ENCODE assay signal across 14 mouse cellular contexts in the genomic region with DNA sequence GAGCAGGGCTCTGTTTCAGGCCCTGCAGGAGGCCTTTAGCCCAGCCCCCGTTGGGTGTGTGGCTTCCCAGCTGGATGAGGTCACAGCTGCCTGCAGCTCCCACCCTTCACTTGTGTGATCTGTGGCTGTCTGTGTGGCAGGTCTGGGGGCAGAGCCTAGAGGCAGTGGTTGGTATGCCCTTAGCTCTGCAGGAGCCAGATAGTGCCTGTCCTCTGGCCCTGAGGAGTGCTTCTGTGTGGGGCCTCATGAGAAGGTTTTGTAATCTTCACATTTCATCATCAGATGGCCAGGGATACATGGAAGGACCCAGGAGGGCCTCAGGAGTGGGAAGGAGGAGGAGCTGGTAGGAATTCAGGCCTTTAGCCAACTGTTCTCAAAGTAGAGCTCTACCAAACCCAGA. TPM values are rescaled to one million over a fixed set of nuclear protein-coding genes. Genes with fewer than 3 reads are reported as not detected.
DNase-seq lines count a peak whose midpoint lies in the region; ATAC-seq and TF ChIP-seq lines count a peak whose summit lies in the region.
"Had no signal": no experiment of that assay in that cellular context is flagged by ENCODE, and none has a peak within 500 bp of the region (broad histone marks: within the 10 kb centered on the region; RNA-seq: fewer than 3 reads in every experiment).

No protein-coding gene starts in this region.

- no peaks in the 10 kb centered on the region for H3K9me3 ChIP-seq in lung, embryonic 14.5 days (ENCODE audit: low read depth, low read length)
- H3K9me3 ChIP-seq in heart, embryonic 16.5 days (replicated peaks; ENCODE audit: control insufficient read depth, low read length) = no peaks in the 10 kb centered on the region
- H3K9me3 ChIP-seq in midbrain, embryonic 11.5 days (ENCODE audit: control insufficient read depth, low read length) = no peaks in the 10 kb centered on the region
- H3K9me3 ChIP-seq: neural tube, embryonic 12.5 days had no signal

- peaks cover 6% of the 10 kb centered on the region for H3K79me2 ChIP-seq in myocyte (ENCODE audit: control insufficient read depth, insufficient read depth)

- no peak overlapping the region for H3K4me3 ChIP-seq in lung, embryonic 14.5 days (ENCODE audit: low read depth, low read length)
- H3K4me3 ChIP-seq in heart, embryonic 16.5 days (ENCODE audit: low read length) = no peak overlapping the region
- H3K4me3 ChIP-seq in myocyte = no peak overlapping the region
- no peak overlapping the region for H3K4me3 ChIP-seq in midbrain, embryonic 11.5 days (ENCODE audit: low read depth, low read length)
- H3K4me3 ChIP-seq: neural tube, embryonic 12.5 days had no signal

- peak; percentile 39 for DNase-seq in adrenal gland, postnatal 14 days
- no peak for DNase-seq in adrenal gland, postnatal 25 days
- no peak for DNase-seq in lung, embryonic 14.5 days
- DNase-seq in lung, postnatal 10 days = no peak
- DNase-seq in embryo, embryonic 9.5 days (ENCODE audit: extremely low spot score) = no peak
- no peak for DNase-seq in midbrain, embryonic 11.5 days (ENCODE audit: low spot score, missing footprints)
- DNase-seq: B cell, adult 2 months; kidney, adult 2 months; right cerebral cortex, postnatal 4 days had no signal

- no peak overlapping the region for H3K9ac ChIP-seq in lung, embryonic 14.5 days
- H3K9ac ChIP-seq in heart, embryonic 16.5 days (ENCODE audit: low read length) = peak overlapping the region; percentile 21; the same call in 1 of the 2 replicates
- no peak overlapping the region for H3K9ac ChIP-seq in midbrain, embryonic 11.5 days (ENCODE audit: low read length)
- H3K9ac ChIP-seq: neural tube, embryonic 12.5 days had no signal

- no peak for TF ChIP-seq CTCF in lung, embryonic 14.5 days (IDR thresholded peaks at IDR 0.05; ENCODE audit: low read depth)

- H3K36me3 ChIP-seq in lung, embryonic 14.5 days (ENCODE audit: insufficient read depth) = 0 out of 2 replicates have a peak, but pooled peaks cover 3% of the 10 kb centered on the region
- no peaks in the 10 kb centered on the region for H3K36me3 ChIP-seq in heart, embryonic 16.5 days (ENCODE audit: control insufficient read depth, insufficient read depth)
- no peaks in the 10 kb centered on the region for H3K36me3 ChIP-seq in myocyte (ENCODE audit: control insufficient read depth, insufficient read depth)
- H3K36me3 ChIP-seq in midbrain, embryonic 11.5 days (ENCODE audit: control insufficient read depth, insufficient read depth, low read length) = 0 out of 2 replicates have a peak, but pooled peaks cover 2% of the 10 kb centered on the region

- H3K27me3 ChIP-seq in lung, embryonic 14.5 days (ENCODE audit: insufficient read depth, low read length) = no peaks in the 10 kb centered on the region
- H3K27me3 ChIP-seq in heart, embryonic 16.5 days (ENCODE audit: control insufficient read depth, insufficient read depth, low read length) = no peaks in the 10 kb centered on the region
- H3K27me3 ChIP-seq in myocyte (ENCODE audit: control insufficient read depth, insufficient read depth, insufficient read length) = no peaks in the 10 kb centered on the region
- H3K27me3 ChIP-seq in midbrain, embryonic 11.5 days (ENCODE audit: control insufficient read depth, insufficient read depth, low read length) = no peaks in the 10 kb centered on the region
- H3K27me3 ChIP-seq: neural tube, embryonic 12.5 days had no signal

- no peak overlapping the region for H3K4me2 ChIP-seq in lung, embryonic 14.5 days
- no peak overlapping the region for H3K4me2 ChIP-seq in heart, embryonic 16.5 days (ENCODE audit: low read depth, low read length)
- peak overlapping the region; percentile 12 for H3K4me2 ChIP-seq in myocyte (ENCODE audit: low read depth)
- H3K4me2 ChIP-seq in midbrain, embryonic 11.5 days = no peak overlapping the region
- H3K4me2 ChIP-seq: neural tube, embryonic 12.5 days had no signal

- ATAC-seq in lung, embryonic 14.5 days (ENCODE audit: insufficient read depth) = peak; percentile 42; the same call in 1 of the 2 replicates
- ATAC-seq in heart, embryonic 16.5 days (replicated peaks; ENCODE audit: extremely low read depth, insufficient read depth, low FRiP score) = peak; percentile 58
- ATAC-seq in midbrain, embryonic 11.5 days (ENCODE audit: low FRiP score) = no peak

- no peak overlapping the region for H3K27ac ChIP-seq in lung, embryonic 14.5 days (ENCODE audit: low read depth)
- H3K27ac ChIP-seq in heart, embryonic 16.5 days (ENCODE audit: low read length) = peak overlapping the region; percentile 21
- H3K27ac ChIP-seq in midbrain, embryonic 11.5 days (ENCODE audit: low read depth, low read length) = no peak overlapping the region
- H3K27ac ChIP-seq: neural tube, embryonic 12.5 days had no signal

- WGBS in lung, embryonic 14.5 days = 18% methylated on average over 1 of the region's 1 CpGs
- WGBS in heart, embryonic 16.5 days = 0% methylated on average over 1 of the region's 1 CpGs
- WGBS in midbrain, embryonic 11.5 days = 30% methylated on average over 1 of the region's 1 CpGs

- H3ac ChIP-seq in myocyte (ENCODE audit: control insufficient read depth, insufficient read length) = no peak overlapping the region

- TF ChIP-seq POLR2A in myocyte (IDR thresholded peaks at IDR 0.05; ENCODE audit: insufficient read length, low read depth) = no peak

- H3K4me1 ChIP-seq in lung, embryonic 14.5 days (ENCODE audit: insufficient read depth) = no peaks in the 10 kb centered on the region
- peaks cover 48% of the 10 kb centered on the region for H3K4me1 ChIP-seq in heart, embryonic 16.5 days (ENCODE audit: control insufficient read depth, insufficient read depth, low read length)
- H3K4me1 ChIP-seq in midbrain, embryonic 11.5 days (ENCODE audit: control insufficient read depth, insufficient read depth, low read length) = no peaks in the 10 kb centered on the region

TF ChIP-seq in myocyte, 11 proteins besides CTCF, POLR2A, EP300 and RAD21:
- TF ChIP-seq TCF3 (IDR thresholded peaks at IDR 0.05; ENCODE audit: insufficient read length, low read depth) (no peak), USF1 (IDR thresholded peaks at IDR 0.05; ENCODE audit: low read depth) (no peak), REST (IDR thresholded peaks at IDR 0.05; ENCODE audit: insufficient read depth, insufficient read length) (no peak), MYOD1 (IDR thresholded peaks at IDR 0.05; ENCODE audit: control insufficient read depth in 1 of 3, insufficient read length in 2 of 3, low read depth in 2 of 3) (peak in 2 of 3 experiments; percentile 16 to 71), TCF12 (IDR thresholded peaks at IDR 0.05; ENCODE audit: insufficient read depth, poor library complexity, severe bottlenecking) (no peak), CEBPB (IDR thresholded peaks at IDR 0.05; ENCODE audit: insufficient read depth, poor library complexity, severe bottlenecking) (no peak), POLR2AphosphoS2 (IDR thresholded peaks at IDR 0.05; ENCODE audit: insufficient read length, low read depth) (no peak), MYOG (IDR thresholded peaks at IDR 0.05; ENCODE audit: control insufficient read depth in 1 of 3, insufficient read depth in 1 of 3, insufficient read length in 2 of 3, low read depth in 2 of 3) (peak; percentile 29 to 86 (median 33)), E2F4 (IDR thresholded peaks at IDR 0.05; ENCODE audit: insufficient read depth) (no peak), MAX (IDR thresholded peaks at IDR 0.05; ENCODE audit: low read depth) (no peak), SRF (IDR thresholded peaks at IDR 0.05; ENCODE audit: control insufficient read depth, insufficient read length, low read depth) (no peak)

RNA-seq across cellular contexts. Expression of a gene that starts 18.4 kb away (rescaled TPM):
- 8.2 and 11.7 TPM in 2 replicates for total RNA-seq in adrenal gland, postnatal 14 days (2021)
- total RNA-seq in adrenal gland, postnatal 25 days (2021) = 1.4 and 3.0 TPM in 2 replicates
- polyA plus RNA-seq in lung, embryonic 14.5 days (2014; fragmentation: Nextera tagmentation; extraction: Ambion mirVana) = 23.8 and 26.7 TPM in 2 replicates
- polyA plus RNA-seq in heart, embryonic 16.5 days (2015; fragmentation: Nextera tagmentation; extraction: Ambion mirVana) = 26.7 and 28.7 TPM in 2 replicates
- polyA plus RNA-seq in myocyte (2012; fragmentation: generic; extraction: Trizol) = not detected
- not detected in 2 replicates for polyA plus RNA-seq in midbrain, embryonic 11.5 days (2014; fragmentation: Nextera tagmentation; extraction: Ambion mirVana)
- total RNA-seq: layer of hippocampus, postnatal 14 days had no signal

RNA-seq across cellular contexts. Expression of a gene that starts 25.3 kb away (rescaled TPM):
- 15.4 and 15.5 TPM in 2 replicates for total RNA-seq in adrenal gland, postnatal 14 days (2021)
- total RNA-seq in adrenal gland, postnatal 25 days (2021) = 12.4 and 13.4 TPM in 2 replicates
- polyA plus RNA-seq in lung, embryonic 14.5 days (2014; fragmentation: Nextera tagmentation; extraction: Ambion mirVana) = 21.4 and 24.4 TPM in 2 replicates
- polyA plus RNA-seq in heart, embryonic 16.5 days (2015; fragmentation: Nextera tagmentation; extraction: Ambion mirVana) = 21.8 and 22.5 TPM in 2 replicates
- polyA plus RNA-seq in myocyte (2012; fragmentation: generic; extraction: Trizol) = 18.3 TPM
- 23.2 and 29.6 TPM in 2 replicates for polyA plus RNA-seq in midbrain, embryonic 11.5 days (2014; fragmentation: Nextera tagmentation; extraction: Ambion mirVana)

RNA-seq across cellular contexts. Expression of a gene that starts 34.4 kb away (rescaled TPM):
- total RNA-seq in adrenal gland, postnatal 14 days (2021) = not detected in 2 replicates
- total RNA-seq in adrenal gland, postnatal 25 days (2021) = not detected in 2 replicates
- polyA plus RNA-seq in lung, embryonic 14.5 days (2014; fragmentation: Nextera tagmentation; extraction: Ambion mirVana) = 1.5 and 1.8 TPM in 2 replicates
- polyA plus RNA-seq in heart, embryonic 16.5 days (2015; fragmentation: Nextera tagmentation; extraction: Ambion mirVana) = 1.2 and 2.6 TPM in 2 replicates
- not detected for polyA plus RNA-seq in myocyte (2012; fragmentation: generic; extraction: Trizol)
- 0.29 and 0.88 TPM in 2 replicates for polyA plus RNA-seq in midbrain, embryonic 11.5 days (2014; fragmentation: Nextera tagmentation; extraction: Ambion mirVana)
- total RNA-seq: layer of hippocampus, postnatal 14 days had no signal

RNA-seq across cellular contexts. Expression of a gene that starts 40.0 kb away (rescaled TPM):
- not detected in 2 replicates for total RNA-seq in adrenal gland, postnatal 14 days (2021)
- not detected in 2 replicates for total RNA-seq in adrenal gland, postnatal 25 days (2021)
- not detected in 2 replicates for polyA plus RNA-seq in lung, embryonic 14.5 days (2014; fragmentation: Nextera tagmentation; extraction: Ambion mirVana)
- polyA plus RNA-seq in heart, embryonic 16.5 days (2015; fragmentation: Nextera tagmentation; extraction: Ambion mirVana) = not detected in 2 replicates
- 0.11 TPM for polyA plus RNA-seq in myocyte (2012; fragmentation: generic; extraction: Trizol)
- polyA plus RNA-seq in midbrain, embryonic 11.5 days (2014; fragmentation: Nextera tagmentation; extraction: Ambion mirVana) = not detected in 2 replicates
- total RNA-seq: layer of hippocampus, postnatal 14 days had no signal
- polyA plus RNA-seq: gonadal fat pad, adult 2 months; neural tube, embryonic 12.5 days had no signal

RNA-seq across cellular contexts. Expression of a gene that starts 45.6 kb away (rescaled TPM):
- total RNA-seq in adrenal gland, postnatal 14 days (2021) = 2.1 and 3.1 TPM in 2 replicates
- total RNA-seq in adrenal gland, postnatal 25 days (2021) = 4.3 and 7.9 TPM in 2 replicates
- polyA plus RNA-seq in lung, embryonic 14.5 days (2014; fragmentation: Nextera tagmentation; extraction: Ambion mirVana) = 3.2 and 3.8 TPM in 2 replicates
- polyA plus RNA-seq in heart, embryonic 16.5 days (2015; fragmentation: Nextera tagmentation; extraction: Ambion mirVana) = 0.45 and 0.91 TPM in 2 replicates
- 2.4 TPM for polyA plus RNA-seq in myocyte (2012; fragmentation: generic; extraction: Trizol)
- polyA plus RNA-seq in midbrain, embryonic 11.5 days (2014; fragmentation: Nextera tagmentation; extraction: Ambion mirVana) = 0.68 and 0.86 TPM in 2 replicates

Comparison
In these comparisons a context has a peak if more than half of its experiments do, and no peak if none do; other contexts are left out.
1. RNA of a gene that starts 18.4 kb away (polyA plus RNA-seq): 26.7 to 28.7 TPM in heart, embryonic 16.5 days and 23.8 to 26.7 TPM in lung, embryonic 14.5 days; not detected in midbrain, embryonic 11.5 days and not detected in myocyte (single experiment); every median in the first group is over 10 times any median in the second.